Mouse (Mus musculus): ENCODE measurements around the gene Tmcc3. TPM values are rescaled to one million over a fixed set of nuclear protein-coding genes. Genes with fewer than 3 reads are reported as not detected.

Tmcc3 gene
- polyA plus RNA-seq, 1 experiment from 2014 or later: 8.8 TPM

GRCm38 (mm10) chr10:94371293-94371692 lies 59.5 kb downstream of the Tmcc3 start:
- Histone ChIP-seq H3K4me1 (ENCODE audit: control insufficient read depth, insufficient read depth, low read length) (no peaks in the 10 kb centered on the region), H3K27me3 (ENCODE audit: control insufficient read depth, insufficient read depth, low read length) (no peaks in the 10 kb centered on the region), H3K27ac (ENCODE audit: low read length) (no peak overlapping the region), H3K4me2 (replicated peaks; ENCODE audit: low read depth, low read length) (no peak overlapping the region), H3K9ac (replicated peaks; ENCODE audit: low read depth, low read length) (no peak overlapping the region), H3K9me3 (ENCODE audit: control insufficient read depth, low read depth, low read length) (no peaks in the 10 kb centered on the region), H3K4me3 (ENCODE audit: low read depth, low read length) (no peak overlapping the region), H3K36me3 (ENCODE audit: control insufficient read depth, insufficient read depth, low read length) (no peaks in the 10 kb centered on the region)
- 74% methylated on average over 2 of the region's 2 CpGs for WGBS
- ATAC-seq (ENCODE audit: insufficient number of reproducible peaks, insufficient read depth, low FRiP score, low read depth): no peak

- Histone ChIP-seq H3K9ac (replicated peaks; ENCODE audit: low read depth, low read length) (no peak overlapping the region), H3K4me3 (ENCODE audit: low read depth, low read length) (no peak overlapping the region), H3K36me3 (ENCODE audit: control insufficient read depth, insufficient read depth, low read length) (no peaks in the 10 kb centered on the region), H3K9me3 (ENCODE audit: control insufficient read depth, low read depth, low read length) (no peaks in the 10 kb centered on the region), H3K4me2 (replicated peaks; ENCODE audit: low read depth, low read length) (no peak overlapping the region), H3K27ac (ENCODE audit: low read length) (no peak overlapping the region), H3K27me3 (ENCODE audit: control insufficient read depth, insufficient read depth, low read length) (no peaks in the 10 kb centered on the region), H3K4me1 (ENCODE audit: control insufficient read depth, insufficient read depth, low read length) (no peaks in the 10 kb centered on the region)
- WGBS: 33% methylated on average over 4 of the region's 4 CpGs
- no peak for ATAC-seq (ENCODE audit: insufficient number of reproducible peaks, insufficient read depth, low FRiP score, low read depth)
Measured at GRCm38 (mm10) chr10:94376941-94377340, 65.2 kb downstream of the Tmcc3 start.

GRCm38 (mm10) chr10:94377844-94378243 lies 66.1 kb downstream of the Tmcc3 start:
- 68% methylated on average over 10 of the region's 10 CpGs for WGBS
- no peaks in the 10 kb centered on the region for H3K36me3 ChIP-seq (ENCODE audit: control insufficient read depth, insufficient read depth, low read length)
- no peak overlapping the region for H3K9ac ChIP-seq (replicated peaks; ENCODE audit: low read depth, low read length)
- no peak overlapping the region for H3K27ac ChIP-seq (ENCODE audit: low read length)
- no peaks in the 10 kb centered on the region for H3K4me1 ChIP-seq (ENCODE audit: control insufficient read depth, insufficient read depth, low read length)
- no peak overlapping the region for H3K4me2 ChIP-seq (replicated peaks; ENCODE audit: low read depth, low read length)
- no peaks in the 10 kb centered on the region for H3K27me3 ChIP-seq (ENCODE audit: control insufficient read depth, insufficient read depth, low read length)
- no peaks in the 10 kb centered on the region for H3K9me3 ChIP-seq (ENCODE audit: control insufficient read depth, low read depth, low read length)
- ATAC-seq (ENCODE audit: insufficient number of reproducible peaks, insufficient read depth, low FRiP score, low read depth): no peak
- no peak overlapping the region for H3K4me3 ChIP-seq (ENCODE audit: low read depth, low read length)

GRCm38 (mm10) chr10:94378383-94378782 lies 66.6 kb downstream of the Tmcc3 start:
- Histone ChIP-seq H3K27me3 (ENCODE audit: control insufficient read depth, insufficient read depth, low read length) (no peaks in the 10 kb centered on the region), H3K9ac (replicated peaks; ENCODE audit: low read depth, low read length) (no peak overlapping the region), H3K4me3 (ENCODE audit: low read depth, low read length) (no peak overlapping the region), H3K4me2 (replicated peaks; ENCODE audit: low read depth, low read length) (no peak overlapping the region), H3K4me1 (ENCODE audit: control insufficient read depth, insufficient read depth, low read length) (no peaks in the 10 kb centered on the region), H3K9me3 (ENCODE audit: control insufficient read depth, low read depth, low read length) (no peaks in the 10 kb centered on the region), H3K36me3 (ENCODE audit: control insufficient read depth, insufficient read depth, low read length) (no peaks in the 10 kb centered on the region), H3K27ac (ENCODE audit: low read length) (no peak overlapping the region)
- 56% methylated on average over 13 of the region's 13 CpGs for WGBS
- ATAC-seq (ENCODE audit: insufficient number of reproducible peaks, insufficient read depth, low FRiP score, low read depth): peak; percentile 28; the same call in 1 of the 2 replicates

GRCm38 (mm10) chr10:94380082-94380481 lies 68.3 kb downstream of the Tmcc3 start:
- H3K4me3 ChIP-seq (ENCODE audit: low read depth, low read length): no peak overlapping the region
- no peak for ATAC-seq (ENCODE audit: insufficient number of reproducible peaks, insufficient read depth, low FRiP score, low read depth)
- no peak overlapping the region for H3K9ac ChIP-seq (replicated peaks; ENCODE audit: low read depth, low read length)
- no peak overlapping the region for H3K27ac ChIP-seq (ENCODE audit: low read length)
- H3K27me3 ChIP-seq (ENCODE audit: control insufficient read depth, insufficient read depth, low read length): no peaks in the 10 kb centered on the region
- no peaks in the 10 kb centered on the region for H3K4me1 ChIP-seq (ENCODE audit: control insufficient read depth, insufficient read depth, low read length)
- H3K9me3 ChIP-seq (ENCODE audit: control insufficient read depth, low read depth, low read length): no peaks in the 10 kb centered on the region
- H3K4me2 ChIP-seq (replicated peaks; ENCODE audit: low read depth, low read length): no peak overlapping the region
- WGBS: 96% methylated on average over 2 of the region's 2 CpGs
- H3K36me3 ChIP-seq (ENCODE audit: control insufficient read depth, insufficient read depth, low read length): no peaks in the 10 kb centered on the region

- H3K4me2 ChIP-seq (replicated peaks; ENCODE audit: low read depth, low read length): no peak overlapping the region
- H3K9me3 ChIP-seq (ENCODE audit: control insufficient read depth, low read depth, low read length): peaks cover 7% of the 10 kb centered on the region; the same call in 1 of the 2 replicates
- no peak overlapping the region for H3K27ac ChIP-seq (ENCODE audit: low read length)
- H3K27me3 ChIP-seq (ENCODE audit: control insufficient read depth, insufficient read depth, low read length): no peaks in the 10 kb centered on the region
- H3K4me3 ChIP-seq (ENCODE audit: low read depth, low read length): no peak overlapping the region
- ATAC-seq (ENCODE audit: insufficient number of reproducible peaks, insufficient read depth, low FRiP score, low read depth): no peak
- H3K4me1 ChIP-seq (ENCODE audit: control insufficient read depth, insufficient read depth, low read length): no peaks in the 10 kb centered on the region
- WGBS: 62% methylated on average over 9 of the region's 9 CpGs
- H3K36me3 ChIP-seq (ENCODE audit: control insufficient read depth, insufficient read depth, low read length): no peaks in the 10 kb centered on the region
- no peak overlapping the region for H3K9ac ChIP-seq (replicated peaks; ENCODE audit: low read depth, low read length)
Measured at GRCm38 (mm10) chr10:94380662-94381392, 69.1 kb downstream of the Tmcc3 start.

GRCm38 (mm10) chr10:94381393-94381740 lies 69.6 kb downstream of the Tmcc3 start:
- no peak overlapping the region for H3K9ac ChIP-seq (replicated peaks; ENCODE audit: low read depth, low read length)
- no peak overlapping the region for H3K27ac ChIP-seq (ENCODE audit: low read length)
- ATAC-seq (ENCODE audit: insufficient number of reproducible peaks, insufficient read depth, low FRiP score, low read depth): no peak
- H3K4me3 ChIP-seq (ENCODE audit: low read depth, low read length): no peak overlapping the region
- H3K27me3 ChIP-seq (ENCODE audit: control insufficient read depth, insufficient read depth, low read length): no peaks in the 10 kb centered on the region
- H3K4me2 ChIP-seq (replicated peaks; ENCODE audit: low read depth, low read length): no peak overlapping the region
- no peaks in the 10 kb centered on the region for H3K36me3 ChIP-seq (ENCODE audit: control insufficient read depth, insufficient read depth, low read length)
- H3K4me1 ChIP-seq (ENCODE audit: control insufficient read depth, insufficient read depth, low read length): no peaks in the 10 kb centered on the region
- WGBS: 83% methylated on average over 4 of the region's 4 CpGs
- H3K9me3 ChIP-seq (ENCODE audit: control insufficient read depth, low read depth, low read length): peaks cover 7% of the 10 kb centered on the region; the same call in 1 of the 2 replicates

- Histone ChIP-seq H3K9ac (replicated peaks; ENCODE audit: low read depth, low read length) (no peak overlapping the region), H3K4me3 (ENCODE audit: low read depth, low read length) (no peak overlapping the region), H3K27me3 (ENCODE audit: control insufficient read depth, insufficient read depth, low read length) (no peaks in the 10 kb centered on the region), H3K9me3 (ENCODE audit: control insufficient read depth, low read depth, low read length) (peaks cover 7% of the 10 kb centered on the region; the same call in 1 of the 2 replicates), H3K4me2 (replicated peaks; ENCODE audit: low read depth, low read length) (no peak overlapping the region), H3K36me3 (ENCODE audit: control insufficient read depth, insufficient read depth, low read length) (no peaks in the 10 kb centered on the region), H3K4me1 (ENCODE audit: control insufficient read depth, insufficient read depth, low read length) (no peaks in the 10 kb centered on the region), H3K27ac (ENCODE audit: low read length) (no peak overlapping the region)
- 91% methylated on average over 14 of the region's 14 CpGs for whole genome bisulfite sequencing
- ATAC-seq (ENCODE audit: insufficient number of reproducible peaks, insufficient read depth, low FRiP score, low read depth): no peak
Measured at GRCm38 (mm10) chr10:94382618-94383017, 70.9 kb downstream of the Tmcc3 start.

- Histone ChIP-seq H3K36me3 (ENCODE audit: control insufficient read depth, insufficient read depth, low read length) (no peaks in the 10 kb centered on the region), H3K27me3 (ENCODE audit: control insufficient read depth, insufficient read depth, low read length) (no peaks in the 10 kb centered on the region), H3K27ac (ENCODE audit: low read length) (no peak overlapping the region), H3K9me3 (ENCODE audit: control insufficient read depth, low read depth, low read length) (peaks cover 7% of the 10 kb centered on the region; the same call in 1 of the 2 replicates), H3K4me3 (ENCODE audit: low read depth, low read length) (no peak overlapping the region), H3K4me1 (ENCODE audit: control insufficient read depth, insufficient read depth, low read length) (no peaks in the 10 kb centered on the region), H3K4me2 (replicated peaks; ENCODE audit: low read depth, low read length) (no peak overlapping the region), H3K9ac (replicated peaks; ENCODE audit: low read depth, low read length) (no peak overlapping the region)
- WGBS: 82% methylated on average over 6 of the region's 6 CpGs
- no peak for ATAC-seq (ENCODE audit: insufficient number of reproducible peaks, insufficient read depth, low FRiP score, low read depth)
Measured at GRCm38 (mm10) chr10:94383565-94383964, 71.8 kb downstream of the Tmcc3 start.
